Mouse (Mus musculus) testis, adult 2 months (tissue): ENCODE measurements around the gene Arhgap32. TPM values are rescaled to one million over a fixed set of nuclear protein-coding genes. Genes with fewer than 3 reads are reported as not detected.

ENCODE experiments used
- H3K27ac ChIP-seq: fragments of 200-500 bp; 2 replicates; pipeline ENCODE4 v1.5.1; 2012; ENCODE audit warnings: low read depth, low read length; ENCODE audit not compliant: control insufficient read depth, insufficient read depth
- H3K27me3 ChIP-seq: fragments of 200-500 bp; 2 replicates; pipeline ENCODE4 v1.6.1; 2012; ENCODE audit warnings: mild to moderate bottlenecking, low read length, moderate library complexity; ENCODE audit not compliant: control insufficient read depth, insufficient read depth
- H3K36me3 ChIP-seq: fragments of 200-500 bp; 2 replicates; pipeline ENCODE4 v1.6.1; 2012; ENCODE audit warnings: mild to moderate bottlenecking, low read length; ENCODE audit not compliant: control insufficient read depth, insufficient read depth
- H3K4me1 ChIP-seq: fragments of 200-500 bp; 2 replicates; pipeline ENCODE4 v1.6.1; 2012; ENCODE audit warnings: low read length; ENCODE audit not compliant: control insufficient read depth, insufficient read depth
- H3K4me3 ChIP-seq: fragments of 200-500 bp; 2 replicates; pipeline ENCODE4 v1.5.1; 2012; ENCODE audit warnings: low read depth, mild to moderate bottlenecking, low read length, moderate library complexity, mixed read lengths; ENCODE audit not compliant: control insufficient read depth
- CTCF ChIP-seq: fragments of 200-500 bp; IDR thresholded peaks from 2 replicates; pipeline ENCODE4 v1.5.1; 2012; ENCODE audit warnings: low read depth, mild to moderate bottlenecking, inconsistent platforms, low read length, moderate library complexity; ENCODE audit not compliant: control insufficient read depth, insufficient read depth, insufficient replicate concordance
- POLR2A ChIP-seq: fragments of 200-500 bp; IDR thresholded peaks from 2 replicates; pipeline ENCODE4 v1.6.1; 2012; ENCODE audit warnings: low read depth, mild to moderate bottlenecking, inconsistent platforms, low read length, moderate library complexity; ENCODE audit not compliant: control insufficient read depth
- polyA plus RNA-seq: library from polyadenylated mRNA; depleted of rRNA; stranded (reverse); fragments of >200 nt; gene quantifications from 2 replicates; pipeline ENCODE4 v1.2.3, GENCODE M21; 2012

Arhgap32 gene
- polyA plus RNA-seq, 1 experiment: 4.2 TPM

DNA sequence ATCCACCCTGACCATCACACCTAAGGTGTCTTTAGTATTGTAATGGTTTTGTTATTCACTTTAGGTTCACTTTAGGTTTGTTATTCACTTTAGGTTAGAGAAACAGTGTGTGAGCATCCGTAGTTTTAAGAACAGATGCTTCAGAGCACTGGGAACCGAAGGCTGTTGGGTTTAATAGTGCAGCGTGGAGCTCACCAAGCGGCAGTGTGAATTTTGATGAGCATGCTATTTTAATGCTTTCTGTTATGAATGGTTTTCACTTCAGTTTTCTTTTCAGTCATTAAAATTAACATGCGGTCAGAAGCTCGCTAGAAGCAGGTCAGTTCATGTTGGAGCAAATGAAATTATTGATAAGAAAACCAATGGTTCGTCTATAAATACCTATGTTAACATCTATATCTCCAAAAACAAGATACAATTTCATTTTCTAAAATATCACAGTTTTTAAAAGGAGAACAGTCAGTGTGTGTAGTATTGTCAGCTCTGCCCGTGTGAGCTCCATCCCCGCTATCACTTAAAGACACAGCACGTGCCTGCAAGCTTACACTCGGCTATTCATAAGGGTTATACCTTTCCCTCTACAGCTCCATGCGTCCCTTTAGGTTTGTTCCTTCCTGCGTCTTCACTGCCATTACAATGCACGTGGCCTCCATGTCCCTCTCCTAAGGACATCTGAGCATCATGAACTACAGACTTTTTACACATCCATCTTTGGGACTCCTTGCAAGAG is 21.9 kb downstream of the Arhgap32 start:
- Histone ChIP-seq H3K36me3 (no peaks in the 10 kb centered on the region), H3K27ac (no peak overlapping the region), H3K4me3 (no peak overlapping the region), H3K27me3 (no peaks in the 10 kb centered on the region), H3K4me1 (no peaks in the 10 kb centered on the region; the same call in none of the 2 replicates)
- TF ChIP-seq POLR2A: no peak
- no peak for TF ChIP-seq CTCF

DNA sequence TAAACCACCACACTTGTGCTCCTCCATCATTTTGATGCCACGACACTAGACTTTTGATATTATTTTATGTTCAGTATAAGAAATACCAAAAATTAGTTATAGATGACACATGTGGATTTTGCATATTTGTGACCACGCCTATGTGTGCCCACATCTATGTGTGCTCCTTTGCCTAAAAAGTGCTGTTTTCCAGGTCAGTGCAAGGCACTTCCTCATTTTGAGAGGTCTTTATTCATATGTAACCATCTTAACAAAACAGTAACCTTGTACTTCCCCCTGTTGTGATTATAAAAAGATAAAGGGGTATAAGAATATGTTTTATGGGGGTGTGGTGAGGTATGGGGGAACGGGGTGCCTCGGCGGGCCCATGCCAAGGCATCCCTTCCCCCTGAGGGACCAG is 22.7 kb downstream of the Arhgap32 start:
- Histone ChIP-seq H3K27ac (no peak overlapping the region), H3K4me3 (no peak overlapping the region), H3K27me3 (no peaks in the 10 kb centered on the region), H3K36me3 (no peaks in the 10 kb centered on the region), H3K4me1 (no peaks in the 10 kb centered on the region; the same call in none of the 2 replicates)
- no peak for TF ChIP-seq POLR2A
- TF ChIP-seq CTCF: no peak

DNA sequence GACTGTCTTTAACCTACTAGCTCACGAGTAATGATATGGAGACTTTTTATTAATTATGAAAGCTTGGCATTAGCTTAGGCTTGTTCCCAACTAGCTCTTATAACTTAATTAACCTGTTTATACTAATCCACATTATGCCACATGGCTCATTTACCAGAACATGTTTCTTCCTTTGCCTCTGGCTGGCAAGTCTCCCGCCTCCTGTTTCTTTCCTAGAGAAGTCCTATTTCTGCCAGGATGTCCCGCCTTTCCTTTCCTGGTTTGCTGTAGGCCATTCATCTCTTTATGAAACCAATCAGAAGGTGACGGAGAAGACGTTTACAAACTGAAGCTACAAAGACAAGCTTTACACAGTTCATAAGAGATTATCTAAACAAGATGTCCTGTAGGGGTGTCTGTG is 23.7 kb downstream of the Arhgap32 start:
- no peak overlapping the region for H3K27ac ChIP-seq
- H3K27me3 ChIP-seq: no peaks in the 10 kb centered on the region

DNA sequence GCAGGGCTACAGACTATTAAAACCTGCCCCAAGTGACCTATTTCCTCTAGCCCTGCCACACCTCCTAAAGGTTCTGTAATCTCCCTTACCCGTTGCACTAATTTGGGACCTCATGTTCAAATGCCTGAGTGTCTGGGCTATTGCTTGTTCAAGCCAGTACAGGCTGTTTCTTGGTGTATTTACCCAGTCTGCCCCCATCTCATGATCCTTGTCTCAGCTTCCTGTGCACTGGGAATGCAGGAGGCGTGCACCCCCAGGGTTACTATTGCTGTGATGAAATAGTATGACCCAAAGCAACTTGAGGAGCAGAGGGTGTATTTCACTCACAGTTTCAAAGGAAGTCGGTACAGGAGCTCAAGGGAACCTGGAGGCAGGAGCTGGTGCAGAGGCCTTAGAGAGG is 26.9 kb downstream of the Arhgap32 start:
- H3K4me3 ChIP-seq: no peak overlapping the region
- no peak overlapping the region for H3K27ac ChIP-seq
- H3K4me1 ChIP-seq: no peaks in the 10 kb centered on the region; the same call in 1 of the 2 replicates
- no peak for TF ChIP-seq CTCF
- TF ChIP-seq POLR2A: no peak
- no peaks in the 10 kb centered on the region for H3K36me3 ChIP-seq
- no peaks in the 10 kb centered on the region for H3K27me3 ChIP-seq

More for the DNA sequence above, 23.7 kb downstream of the Arhgap32 start:
- no peak overlapping the region for H3K4me3 ChIP-seq
- TF ChIP-seq POLR2A (no peak), CTCF (no peak)
- no peaks in the 10 kb centered on the region; the same call in none of the 2 replicates for H3K4me1 ChIP-seq
- no peaks in the 10 kb centered on the region for H3K36me3 ChIP-seq

DNA sequence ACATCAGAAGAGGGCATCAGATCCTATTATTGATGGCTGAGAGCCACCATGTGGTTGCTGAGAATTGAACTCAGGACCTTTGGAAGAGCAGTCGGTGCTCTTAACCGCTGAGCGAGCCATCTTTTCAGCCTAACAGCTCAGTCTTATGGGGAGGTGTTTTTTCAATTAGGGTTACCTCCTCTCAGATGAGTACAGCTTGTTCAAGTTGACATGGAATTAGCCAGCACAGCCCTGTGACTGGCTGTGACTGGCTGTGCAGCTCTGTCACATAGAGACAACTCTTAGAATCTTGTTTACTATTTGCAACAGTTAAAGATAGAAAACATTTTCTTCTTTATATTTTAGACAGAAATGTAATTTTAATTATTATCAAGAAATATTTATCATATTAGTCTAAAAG is 27.5 kb downstream of the Arhgap32 start:
- TF ChIP-seq POLR2A (no peak), CTCF (no peak)
- Histone ChIP-seq H3K27ac (no peak overlapping the region), H3K36me3 (no peaks in the 10 kb centered on the region), H3K27me3 (no peaks in the 10 kb centered on the region), H3K4me3 (no peak overlapping the region), H3K4me1 (no peaks in the 10 kb centered on the region; the same call in 1 of the 2 replicates)

DNA sequence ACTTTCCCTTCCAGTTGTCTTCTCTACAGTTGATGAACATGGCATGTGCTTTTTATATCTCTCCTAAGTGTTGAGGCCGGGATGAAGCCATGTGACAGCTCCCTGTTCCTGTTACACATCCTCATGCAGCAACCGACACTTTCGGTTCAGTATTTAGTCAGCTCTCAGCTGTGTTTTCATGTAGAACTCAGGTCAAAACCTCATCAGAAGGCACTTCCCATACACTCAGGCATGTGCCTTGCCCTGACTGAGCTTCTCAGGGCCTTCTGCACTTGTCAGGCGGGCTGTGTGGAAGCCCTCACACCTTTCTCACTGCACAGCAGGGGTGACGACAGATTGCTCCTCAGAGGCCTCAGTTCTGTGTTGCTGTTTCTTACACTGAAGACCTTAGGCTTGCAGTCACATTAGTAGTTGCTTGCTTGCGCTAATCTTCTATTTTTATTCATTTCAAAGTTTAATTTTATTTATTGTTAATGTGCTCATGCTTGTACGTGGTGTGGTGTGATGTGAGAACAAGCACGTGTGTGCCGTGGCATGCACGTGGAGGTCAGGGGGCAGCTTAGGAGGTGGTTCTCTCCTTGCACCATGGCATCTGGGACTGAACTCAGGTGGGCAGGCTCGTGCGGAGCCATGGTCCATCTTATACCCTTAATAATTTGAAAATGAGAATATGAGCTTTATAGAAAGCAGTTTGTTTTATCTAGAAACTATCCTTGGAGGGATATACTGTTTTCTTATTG is 30.5 kb downstream of the Arhgap32 start:
- no peaks in the 10 kb centered on the region for H3K36me3 ChIP-seq
- peaks cover 2% of the 10 kb centered on the region; the same call in 1 of the 2 replicates for H3K4me1 ChIP-seq
- H3K27ac ChIP-seq: no peak overlapping the region
- no peaks in the 10 kb centered on the region for H3K27me3 ChIP-seq
- TF ChIP-seq POLR2A: no peak
- TF ChIP-seq CTCF: no peak
- H3K4me3 ChIP-seq: no peak overlapping the region

DNA sequence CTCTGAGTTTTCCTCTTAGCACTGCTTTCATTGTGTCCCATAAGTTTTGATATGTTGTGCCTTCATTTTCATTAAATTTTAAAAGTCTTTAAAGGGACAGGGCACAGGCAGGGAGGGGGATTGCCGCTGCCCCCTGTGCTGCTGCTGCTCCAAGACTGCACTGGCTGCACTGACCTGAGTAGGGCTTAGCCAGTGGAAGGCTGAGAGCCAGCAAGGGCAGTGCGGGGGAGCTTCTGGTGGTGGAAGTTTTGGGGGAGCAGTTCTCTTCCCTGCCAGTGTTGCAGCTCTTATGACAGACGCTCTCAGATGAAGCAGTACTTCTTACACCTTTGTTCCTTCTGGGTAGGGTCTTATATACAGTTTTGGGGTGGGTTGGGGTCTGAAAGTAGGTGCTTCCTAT is 33.3 kb downstream of the Arhgap32 start:
- Histone ChIP-seq H3K4me1 (peaks cover 2% of the 10 kb centered on the region; the same call in 1 of the 2 replicates), H3K4me3 (no peak overlapping the region), H3K36me3 (no peaks in the 10 kb centered on the region), H3K27ac (no peak overlapping the region), H3K27me3 (no peaks in the 10 kb centered on the region)
- TF ChIP-seq POLR2A (no peak), CTCF (no peak)
